Mouse (Mus musculus): ENCODE measurements at regions not wholly inside any gene's neighbourhood (a gene's known extent, or its start where the extent isn't known, plus 50 kb on each side); places are given as distances from the start of the nearest gene placed in this dataset.
A peak's percentile ranks its signal among the peaks of the same experiment; 100 is the strongest.

- Histone ChIP-seq H3K4me3 (ENCODE audit: low read depth, low read length) (no peak overlapping the region), H3K4me2 (ENCODE audit: low read depth, low read length) (no peak overlapping the region), H3K9ac (ENCODE audit: low read depth, low read length) (no peak overlapping the region), H3K27me3 (replicated peaks; ENCODE audit: control insufficient read depth, insufficient read depth, low read length) (no peaks in the 10 kb centered on the region), H3K27ac (replicated peaks; ENCODE audit: low read depth, low read length) (no peak overlapping the region), H3K36me3 (ENCODE audit: control insufficient read depth, insufficient read depth, low read length) (no peaks in the 10 kb centered on the region), H3K4me1 (ENCODE audit: control insufficient read depth, insufficient read depth, low read length) (peaks cover 11% of the 10 kb centered on the region), H3K9me3 (ENCODE audit: control insufficient read depth, low read length) (no peaks in the 10 kb centered on the region)
- ATAC-seq (ENCODE audit: low read depth), result no peak
- 74% methylated on average over 4 of the region's 4 CpGs for WGBS
- no peak for DNase-seq (ENCODE audit: low spot score)
These were observed 79.2 kb downstream of the 1700020N01Rik start for GRCm38 (mm10) chr10:21672171-21672570.

DNA sequence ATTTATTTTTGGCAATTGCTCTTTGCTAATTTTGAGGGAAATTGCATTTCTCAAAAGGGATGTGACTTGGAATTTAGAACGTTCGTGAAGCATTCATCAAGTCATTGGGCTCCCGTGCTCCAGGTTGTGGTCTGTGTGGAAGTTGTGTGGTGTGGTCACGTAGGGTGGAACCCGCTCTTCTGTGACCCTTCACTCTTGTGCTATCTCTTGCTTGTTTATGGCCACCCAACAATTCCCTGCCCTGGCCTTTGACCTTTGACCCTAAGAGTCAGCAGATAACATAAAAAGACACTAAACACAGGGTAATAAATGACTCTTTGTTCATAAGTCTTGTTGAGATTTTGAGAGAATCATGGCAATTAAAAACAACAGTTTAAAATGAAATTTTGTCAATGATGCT lies 79.7 kb downstream of the 1700020N01Rik start:
- 66% methylated on average over 5 of the region's 5 CpGs for WGBS

GRCm38 (mm10) chr10:21673831-21674230 lies 80.9 kb downstream of the 1700020N01Rik start:
- no peak overlapping the region for H3K9ac ChIP-seq (ENCODE audit: low read depth, low read length)
- H3K36me3 ChIP-seq (ENCODE audit: control insufficient read depth, insufficient read depth, low read length), result no peaks in the 10 kb centered on the region
- no peak for DNase-seq (ENCODE audit: low spot score)
- no peaks in the 10 kb centered on the region for H3K27me3 ChIP-seq (replicated peaks; ENCODE audit: control insufficient read depth, insufficient read depth, low read length)
- H3K4me3 ChIP-seq (ENCODE audit: low read depth, low read length), result no peak overlapping the region
- no peak overlapping the region for H3K4me2 ChIP-seq (ENCODE audit: low read depth, low read length)
- H3K9me3 ChIP-seq (ENCODE audit: control insufficient read depth, low read length), result no peaks in the 10 kb centered on the region
- no peak overlapping the region for H3K27ac ChIP-seq (replicated peaks; ENCODE audit: low read depth, low read length)
- H3K4me1 ChIP-seq (ENCODE audit: control insufficient read depth, insufficient read depth, low read length), result peaks cover 11% of the 10 kb centered on the region
- 86% methylated on average over 1 of the region's 1 CpGs for WGBS
- no peak for ATAC-seq (ENCODE audit: low read depth)

More for the DNA sequence above, 79.7 kb downstream of the 1700020N01Rik start:
- Histone ChIP-seq H3K4me2 (ENCODE audit: low read depth, low read length) (no peak overlapping the region), H3K9me3 (ENCODE audit: control insufficient read depth, low read length) (no peaks in the 10 kb centered on the region), H3K4me3 (ENCODE audit: low read depth, low read length) (no peak overlapping the region), H3K9ac (ENCODE audit: low read depth, low read length) (no peak overlapping the region), H3K27me3 (replicated peaks; ENCODE audit: control insufficient read depth, insufficient read depth, low read length) (no peaks in the 10 kb centered on the region), H3K4me1 (ENCODE audit: control insufficient read depth, insufficient read depth, low read length) (peaks cover 11% of the 10 kb centered on the region), H3K27ac (replicated peaks; ENCODE audit: low read depth, low read length) (no peak overlapping the region), H3K36me3 (ENCODE audit: control insufficient read depth, insufficient read depth, low read length) (no peaks in the 10 kb centered on the region)
- ATAC-seq (ENCODE audit: low read depth) (no peak), DNase-seq (ENCODE audit: low spot score) (no peak)

DNA sequence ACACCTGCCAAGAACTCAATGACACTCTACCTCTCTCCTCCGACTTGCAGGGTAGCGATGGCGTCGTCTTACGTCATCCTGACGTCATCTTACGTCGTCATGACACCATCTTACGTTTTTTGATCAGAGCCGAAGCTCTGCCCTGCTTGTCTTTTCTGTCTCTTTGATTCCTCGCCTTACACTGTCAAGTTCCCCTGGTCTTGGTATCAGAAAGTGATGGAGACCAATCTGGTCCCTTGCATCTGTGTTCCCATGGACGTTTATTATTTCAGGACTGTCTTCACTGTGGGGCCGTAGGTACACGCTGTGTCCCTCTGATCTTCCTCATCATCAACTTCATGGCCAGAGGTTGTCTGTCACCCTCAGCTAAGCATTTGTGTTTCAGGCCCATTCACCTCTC lies 82.8 kb downstream of the 1700020N01Rik start:
- DNase-seq (ENCODE audit: low spot score) (no peak), ATAC-seq (ENCODE audit: low read depth) (no peak)
- H3K4me2 ChIP-seq (ENCODE audit: low read depth, low read length), result no peak overlapping the region
- H3K9me3 ChIP-seq (ENCODE audit: control insufficient read depth, low read length), result no peaks in the 10 kb centered on the region
- no peaks in the 10 kb centered on the region for H3K27me3 ChIP-seq (replicated peaks; ENCODE audit: control insufficient read depth, insufficient read depth, low read length)
- no peak overlapping the region for H3K9ac ChIP-seq (ENCODE audit: low read depth, low read length)
- no peaks in the 10 kb centered on the region for H3K36me3 ChIP-seq (ENCODE audit: control insufficient read depth, insufficient read depth, low read length)
- WGBS, result 95% methylated on average over 14 of the region's 14 CpGs
- no peak overlapping the region for H3K4me3 ChIP-seq (ENCODE audit: low read depth, low read length)
- no peaks in the 10 kb centered on the region; the same call in 1 of the 2 replicates for H3K4me1 ChIP-seq (ENCODE audit: control insufficient read depth, insufficient read depth, low read length)
- H3K27ac ChIP-seq (replicated peaks; ENCODE audit: low read depth, low read length), result no peak overlapping the region

GRCm38 (mm10) chr10:21677911-21678310 lies 85.0 kb downstream of the 1700020N01Rik start:
- H3K9me3 ChIP-seq (ENCODE audit: control insufficient read depth, low read length), result no peaks in the 10 kb centered on the region
- no peak overlapping the region for H3K4me2 ChIP-seq (ENCODE audit: low read depth, low read length)
- no peak overlapping the region for H3K9ac ChIP-seq (ENCODE audit: low read depth, low read length)
- no peaks in the 10 kb centered on the region for H3K36me3 ChIP-seq (ENCODE audit: control insufficient read depth, insufficient read depth, low read length)
- DNase-seq (ENCODE audit: low spot score), result no peak
- H3K27me3 ChIP-seq (replicated peaks; ENCODE audit: control insufficient read depth, insufficient read depth, low read length), result no peaks in the 10 kb centered on the region
- 93% methylated on average over 9 of the region's 9 CpGs for WGBS
- H3K27ac ChIP-seq (replicated peaks; ENCODE audit: low read depth, low read length), result no peak overlapping the region
- H3K4me3 ChIP-seq (ENCODE audit: low read depth, low read length), result no peak overlapping the region
- ATAC-seq (ENCODE audit: low read depth), result no peak
- no peaks in the 10 kb centered on the region; the same call in 1 of the 2 replicates for H3K4me1 ChIP-seq (ENCODE audit: control insufficient read depth, insufficient read depth, low read length)

GRCm38 (mm10) chr10:21678372-21678771 lies 85.4 kb downstream of the 1700020N01Rik start:
- H3K27ac ChIP-seq (replicated peaks; ENCODE audit: low read depth, low read length), result no peak overlapping the region

GRCm38 (mm10) chr10:21678811-21679451 lies 86.0 kb downstream of the 1700020N01Rik start:
- H3K9ac ChIP-seq (ENCODE audit: low read depth, low read length), result no peak overlapping the region
- no peak overlapping the region; the same call in 1 of the 2 replicates for H3K4me2 ChIP-seq (ENCODE audit: low read depth, low read length)
- no peaks in the 10 kb centered on the region for H3K36me3 ChIP-seq (ENCODE audit: control insufficient read depth, insufficient read depth, low read length)
- no peak overlapping the region for H3K4me3 ChIP-seq (ENCODE audit: low read depth, low read length)
- peak; percentile 47 for DNase-seq (ENCODE audit: low spot score)
- no peak overlapping the region for H3K27ac ChIP-seq (replicated peaks; ENCODE audit: low read depth, low read length)
- no peaks in the 10 kb centered on the region for H3K9me3 ChIP-seq (ENCODE audit: control insufficient read depth, low read length)
- 0 out of 2 replicates have a peak, but pooled peaks have one; percentile 30 for ATAC-seq (ENCODE audit: low read depth)
- no peaks in the 10 kb centered on the region for H3K27me3 ChIP-seq (replicated peaks; ENCODE audit: control insufficient read depth, insufficient read depth, low read length)
- no peaks in the 10 kb centered on the region; the same call in 1 of the 2 replicates for H3K4me1 ChIP-seq (ENCODE audit: control insufficient read depth, insufficient read depth, low read length)
- WGBS, result 40% methylated on average over 10 of the region's 10 CpGs

More at GRCm38 (mm10) chr10:21678372-21678771, 85.4 kb downstream of the 1700020N01Rik start:
- Histone ChIP-seq H3K27me3 (replicated peaks; ENCODE audit: control insufficient read depth, insufficient read depth, low read length) (no peaks in the 10 kb centered on the region), H3K9ac (ENCODE audit: low read depth, low read length) (no peak overlapping the region), H3K9me3 (ENCODE audit: control insufficient read depth, low read length) (no peaks in the 10 kb centered on the region), H3K4me1 (ENCODE audit: control insufficient read depth, insufficient read depth, low read length) (no peaks in the 10 kb centered on the region; the same call in 1 of the 2 replicates), H3K4me3 (ENCODE audit: low read depth, low read length) (no peak overlapping the region), H3K36me3 (ENCODE audit: control insufficient read depth, insufficient read depth, low read length) (no peaks in the 10 kb centered on the region), H3K4me2 (ENCODE audit: low read depth, low read length) (no peak overlapping the region)
- DNase-seq (ENCODE audit: low spot score) (no peak), ATAC-seq (ENCODE audit: low read depth) (no peak)
- WGBS, result 80% methylated on average over 6 of the region's 6 CpGs

DNA sequence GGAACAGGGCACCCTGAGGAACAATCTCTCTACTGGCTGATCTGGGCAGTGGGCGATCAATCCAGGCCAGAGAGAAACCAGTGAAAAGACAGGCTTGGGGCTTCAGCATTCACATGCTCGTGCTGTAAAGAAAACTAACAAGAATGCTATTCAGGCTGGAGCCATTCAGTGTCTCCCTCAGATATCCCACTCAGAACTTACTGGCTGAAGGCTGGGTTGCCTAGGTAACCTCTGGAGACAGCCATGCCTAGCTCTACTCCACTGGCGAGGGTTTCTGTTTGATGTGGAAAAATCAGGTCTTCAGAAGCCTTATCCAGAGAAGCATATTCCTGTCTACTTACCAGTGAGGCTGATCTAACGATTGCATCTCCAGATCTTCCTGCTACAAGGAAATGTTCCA lies 87.8 kb downstream of the 1700020N01Rik start:
- ATAC-seq (ENCODE audit: low read depth) (no peak), DNase-seq (ENCODE audit: low spot score) (no peak)
- no peaks in the 10 kb centered on the region for H3K27me3 ChIP-seq (replicated peaks; ENCODE audit: control insufficient read depth, insufficient read depth, low read length)
- H3K9me3 ChIP-seq (ENCODE audit: control insufficient read depth, low read length), result no peaks in the 10 kb centered on the region
- no peak overlapping the region for H3K4me3 ChIP-seq (ENCODE audit: low read depth, low read length)
- WGBS, result 50% methylated on average over 4 of the region's 4 CpGs
- no peak overlapping the region for H3K4me2 ChIP-seq (ENCODE audit: low read depth, low read length)
- H3K36me3 ChIP-seq (ENCODE audit: control insufficient read depth, insufficient read depth, low read length), result no peaks in the 10 kb centered on the region
- no peak overlapping the region for H3K9ac ChIP-seq (ENCODE audit: low read depth, low read length)
- H3K4me1 ChIP-seq (ENCODE audit: control insufficient read depth, insufficient read depth, low read length), result no peaks in the 10 kb centered on the region; the same call in 1 of the 2 replicates
- no peak overlapping the region for H3K27ac ChIP-seq (replicated peaks; ENCODE audit: low read depth, low read length)

Measured in embryonic facial prominence, embryonic 14.5 days (tissue).